Mouse (Mus musculus) lung, postnatal 36 days (tissue): ENCODE data around the gene Akirin1.

Experiments used
- DNase-seq: peaks from one replicate; pipeline ENCODE4 v3.0.0; 2022; ENCODE audit warnings: mixed read lengths

The Akirin1 gene

GRCm38 (mm10) chr4:123717574-123718433, 32.3 kb downstream of the Akirin1 start, which contains the start of gene Ndufs5:
Gene Ndufs5, minus strand, starts transcription at chr4:123718202.
- peak; percentile 99 for DNase-seq

GRCm38 (mm10) chr4:123712431-123712830, 37.7 kb downstream of the Akirin1 start:
- DNase-seq = no peak

GRCm38 (mm10) chr4:123707340-123707739, 42.8 kb downstream of the Akirin1 start:
- no peak for DNase-seq

GRCm38 (mm10) chr4:123705340-123705739, 44.8 kb downstream of the Akirin1 start:
- DNase-seq = no peak

- DNase-seq = no peak
Measured at GRCm38 (mm10) chr4:123693384-123693783, 56.8 kb downstream of the Akirin1 start.

- no peak for DNase-seq
Measured at GRCm38 (mm10) chr4:123692071-123692470, 58.1 kb downstream of the Akirin1 start.

GRCm38 (mm10) chr4:123690311-123690710, 59.8 kb downstream of the Akirin1 start:
- no peak for DNase-seq

- DNase-seq = peak; percentile 48
Measured at GRCm38 (mm10) chr4:123687025-123687781, 62.9 kb downstream of the Akirin1 start.

GRCm38 (mm10) chr4:123686368-123687024, 63.6 kb downstream of the Akirin1 start:
- no peak for DNase-seq

- DNase-seq = no peak
Measured at GRCm38 (mm10) chr4:123685506-123686242, 64.5 kb downstream of the Akirin1 start.

GRCm38 (mm10) chr4:123685046-123685445, 65.1 kb downstream of the Akirin1 start:
- DNase-seq = no peak
